Mouse (Mus musculus): ENCODE measurements at regions not wholly inside any gene's neighbourhood (a gene's known extent, or its start where the extent isn't known, plus 50 kb on each side); places are given as distances from the start of the nearest gene placed in this dataset.

DNA sequence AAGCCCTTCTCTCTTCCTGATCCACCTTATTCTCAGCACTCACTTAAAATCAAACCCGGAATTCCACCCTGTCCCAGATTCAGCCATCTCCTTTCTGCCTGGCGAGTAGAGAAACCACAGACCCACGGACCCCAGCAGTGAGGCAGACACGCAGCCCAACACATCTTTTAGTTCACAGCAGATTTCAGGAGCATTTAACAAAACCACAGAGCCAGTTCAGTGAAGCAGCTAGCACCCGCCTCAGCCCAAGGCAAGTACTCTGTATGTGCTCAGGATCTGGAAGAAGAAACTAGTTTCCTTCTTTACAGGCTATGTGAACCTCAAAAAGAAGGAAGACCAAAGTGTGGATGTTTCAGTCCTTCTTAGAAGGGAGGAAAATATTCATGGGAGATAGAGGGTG, 560.6 kb downstream of the Nyap2 start:
- no peak overlapping the region for H3K9ac ChIP-seq (replicated peaks; ENCODE audit: low read depth, low read length)
- no peak overlapping the region for H3K27ac ChIP-seq (ENCODE audit: low read depth)
- no peaks in the 10 kb centered on the region for H3K27me3 ChIP-seq (ENCODE audit: control insufficient read depth, insufficient read depth, low read length)
- no peak for DNase-seq (ENCODE audit: low spot score)
- H3K4me2 ChIP-seq (ENCODE audit: low read depth, low read length): no peak overlapping the region
- 80% methylated on average over 5 of the region's 5 CpGs for WGBS
- ATAC-seq (ENCODE audit: insufficient read depth, low read depth): no peak
- TF ChIP-seq EP300 (IDR thresholded peaks at IDR 0.05; ENCODE audit: low read depth): no peak
- no peak for TF ChIP-seq CTCF (IDR thresholded peaks at IDR 0.05; ENCODE audit: low read depth)
- no peak overlapping the region for H3K4me3 ChIP-seq (ENCODE audit: low read depth, low read length)
- H3K36me3 ChIP-seq (replicated peaks; ENCODE audit: control insufficient read depth, insufficient read depth, low read length): no peaks in the 10 kb centered on the region
- H3K9me3 ChIP-seq (replicated peaks; ENCODE audit: control insufficient read depth, low read length): no peaks in the 10 kb centered on the region
- H3K4me1 ChIP-seq (ENCODE audit: control insufficient read depth, insufficient read depth): no peaks in the 10 kb centered on the region

DNA sequence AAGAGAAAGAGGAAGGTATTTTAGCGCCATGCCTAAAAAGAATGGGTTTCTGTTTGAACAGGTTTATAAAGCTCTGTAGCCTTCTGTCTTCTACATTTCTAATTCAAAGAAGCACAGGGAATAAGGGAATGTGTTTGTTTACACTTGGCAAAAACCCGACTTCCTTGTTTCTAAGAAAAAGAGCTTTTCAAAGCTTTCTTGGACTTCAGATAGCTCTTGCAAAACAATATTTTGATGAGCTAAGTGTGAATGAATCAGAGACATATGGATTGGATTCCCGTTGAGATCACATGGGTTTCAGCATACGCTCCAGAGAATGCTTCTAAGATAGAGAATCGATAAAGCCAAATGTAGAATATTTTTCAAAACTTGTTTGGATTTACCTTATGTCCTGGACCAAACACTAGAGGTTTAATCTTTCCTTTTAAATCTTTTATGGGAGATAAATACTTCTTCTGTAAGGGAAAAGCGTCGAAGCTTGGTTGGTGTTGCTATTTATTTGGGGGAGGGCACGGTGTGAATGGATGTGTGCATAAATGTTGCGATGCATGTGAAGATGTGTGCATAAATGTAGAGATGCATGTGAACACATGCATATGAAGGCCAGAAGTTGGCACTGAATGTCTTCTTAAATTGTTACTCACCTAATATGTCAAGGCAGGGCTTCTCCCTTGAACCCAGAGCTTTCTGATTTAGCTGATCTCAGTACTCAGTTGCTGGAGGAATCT, 576.4 kb downstream of the Nyap2 start:
- no peak for DNase-seq (ENCODE audit: low spot score)
- Histone ChIP-seq H3K9ac (replicated peaks; ENCODE audit: low read depth, low read length) (no peak overlapping the region), H3K27me3 (ENCODE audit: control insufficient read depth, insufficient read depth, low read length) (no peaks in the 10 kb centered on the region), H3K4me3 (ENCODE audit: low read depth, low read length) (no peak overlapping the region), H3K9me3 (replicated peaks; ENCODE audit: control insufficient read depth, low read length) (no peaks in the 10 kb centered on the region), H3K36me3 (replicated peaks; ENCODE audit: control insufficient read depth, insufficient read depth, low read length) (no peaks in the 10 kb centered on the region), H3K4me2 (ENCODE audit: low read depth, low read length) (no peak overlapping the region), H3K27ac (ENCODE audit: low read depth) (no peak overlapping the region), H3K4me1 (ENCODE audit: control insufficient read depth, insufficient read depth) (no peaks in the 10 kb centered on the region)
- WGBS: 79% methylated on average over 9 of the region's 9 CpGs
- no peak for ATAC-seq (ENCODE audit: insufficient read depth, low read depth)
- TF ChIP-seq CTCF (IDR thresholded peaks at IDR 0.05; ENCODE audit: low read depth) (no peak), EP300 (IDR thresholded peaks at IDR 0.05; ENCODE audit: low read depth) (no peak)

DNA sequence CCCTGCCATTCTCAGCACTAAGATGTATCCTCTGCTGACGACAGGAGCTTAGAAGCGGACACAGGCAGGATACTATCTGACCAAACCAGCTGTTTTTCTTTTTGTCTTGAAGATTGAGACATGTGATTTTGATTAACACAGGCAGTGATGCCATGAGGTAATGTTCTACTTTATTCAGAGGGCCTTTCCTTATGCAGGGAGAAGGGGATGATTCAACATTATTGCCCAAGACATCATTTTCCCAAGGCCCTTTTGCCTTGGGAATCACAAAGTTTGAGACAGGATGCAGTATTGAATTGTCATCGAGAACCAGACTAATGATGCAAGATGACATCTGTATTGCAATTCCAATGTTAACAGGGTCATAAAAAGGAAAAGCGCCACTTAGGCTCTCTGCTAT, 571.7 kb upstream of the Gm9747 start:
- Histone ChIP-seq H3K27ac (ENCODE audit: low read depth) (no peak overlapping the region), H3K4me2 (ENCODE audit: low read depth, low read length) (no peak overlapping the region), H3K9ac (replicated peaks; ENCODE audit: low read depth, low read length) (no peak overlapping the region), H3K9me3 (replicated peaks; ENCODE audit: control insufficient read depth, low read length) (no peaks in the 10 kb centered on the region), H3K4me1 (ENCODE audit: control insufficient read depth, insufficient read depth) (no peaks in the 10 kb centered on the region), H3K27me3 (ENCODE audit: control insufficient read depth, insufficient read depth, low read length) (no peaks in the 10 kb centered on the region), H3K36me3 (replicated peaks; ENCODE audit: control insufficient read depth, insufficient read depth, low read length) (no peaks in the 10 kb centered on the region), H3K4me3 (ENCODE audit: low read depth, low read length) (no peak overlapping the region)
- WGBS: 69% methylated on average over 4 of the region's 4 CpGs
- no peak for DNase-seq (ENCODE audit: low spot score)
- TF ChIP-seq EP300 (IDR thresholded peaks at IDR 0.05; ENCODE audit: low read depth) (no peak), CTCF (IDR thresholded peaks at IDR 0.05; ENCODE audit: low read depth) (no peak)
- no peak for ATAC-seq (ENCODE audit: insufficient read depth, low read depth)

DNA sequence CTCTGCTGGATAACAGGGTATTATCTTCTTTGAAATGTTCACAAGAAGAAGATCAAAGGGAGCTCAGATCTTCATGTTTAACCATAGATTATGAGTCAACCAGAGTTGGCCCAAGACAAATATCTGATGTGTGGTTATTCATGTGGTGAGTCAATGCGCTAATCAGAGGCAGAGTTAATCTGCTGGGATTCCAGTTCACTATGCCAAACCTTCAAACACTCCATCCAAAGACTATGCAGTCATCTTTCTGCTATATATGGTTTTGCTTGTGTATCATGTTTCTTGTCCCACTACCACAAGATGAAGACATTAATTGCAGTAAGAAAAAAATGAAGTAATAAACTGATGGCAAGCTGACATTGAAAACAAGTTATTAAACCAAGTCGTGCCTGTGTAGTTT, 561.8 kb upstream of the Gm9747 start:
- Histone ChIP-seq H3K4me1 (ENCODE audit: control insufficient read depth, insufficient read depth) (no peaks in the 10 kb centered on the region), H3K27me3 (ENCODE audit: control insufficient read depth, insufficient read depth, low read length) (no peaks in the 10 kb centered on the region), H3K4me3 (ENCODE audit: low read depth, low read length) (no peak overlapping the region), H3K9ac (replicated peaks; ENCODE audit: low read depth, low read length) (no peak overlapping the region), H3K4me2 (ENCODE audit: low read depth, low read length) (no peak overlapping the region), H3K36me3 (replicated peaks; ENCODE audit: control insufficient read depth, insufficient read depth, low read length) (no peaks in the 10 kb centered on the region), H3K27ac (ENCODE audit: low read depth) (no peak overlapping the region), H3K9me3 (replicated peaks; ENCODE audit: control insufficient read depth, low read length) (no peaks in the 10 kb centered on the region)
- 82% methylated on average over 2 of the region's 2 CpGs for WGBS
- DNase-seq (ENCODE audit: low spot score) (no peak), ATAC-seq (ENCODE audit: insufficient read depth, low read depth) (no peak)
- no peak for TF ChIP-seq CTCF (IDR thresholded peaks at IDR 0.05; ENCODE audit: low read depth)
- no peak for TF ChIP-seq EP300 (IDR thresholded peaks at IDR 0.05; ENCODE audit: low read depth)

DNA sequence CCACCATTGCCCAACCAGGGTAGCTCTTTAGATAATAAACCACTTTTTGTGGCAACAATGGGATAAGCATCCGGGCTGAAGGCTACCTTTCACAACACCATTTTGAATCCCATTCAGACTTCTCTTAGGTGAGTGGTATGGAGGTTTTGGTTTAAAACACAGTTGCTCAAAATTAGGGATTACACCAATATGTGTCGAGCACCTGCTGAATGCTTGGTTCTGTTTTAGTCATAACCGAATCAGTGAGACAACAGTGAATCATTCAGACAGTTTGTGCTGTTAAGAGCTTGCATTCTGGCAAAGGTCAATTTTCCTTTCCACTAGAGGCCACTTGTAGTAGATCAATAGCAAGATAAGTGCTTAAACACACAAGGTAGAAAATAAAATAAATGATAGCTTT, 561.2 kb upstream of the Gm9747 start:
- Histone ChIP-seq H3K4me2 (ENCODE audit: low read depth, low read length) (no peak overlapping the region), H3K27ac (ENCODE audit: low read depth) (no peak overlapping the region), H3K9ac (replicated peaks; ENCODE audit: low read depth, low read length) (no peak overlapping the region), H3K27me3 (ENCODE audit: control insufficient read depth, insufficient read depth, low read length) (no peaks in the 10 kb centered on the region), H3K4me1 (ENCODE audit: control insufficient read depth, insufficient read depth) (no peaks in the 10 kb centered on the region), H3K36me3 (replicated peaks; ENCODE audit: control insufficient read depth, insufficient read depth, low read length) (no peaks in the 10 kb centered on the region), H3K4me3 (ENCODE audit: low read depth, low read length) (no peak overlapping the region), H3K9me3 (replicated peaks; ENCODE audit: control insufficient read depth, low read length) (no peaks in the 10 kb centered on the region)
- DNase-seq (ENCODE audit: low spot score): no peak
- TF ChIP-seq CTCF (IDR thresholded peaks at IDR 0.05; ENCODE audit: low read depth) (no peak), EP300 (IDR thresholded peaks at IDR 0.05; ENCODE audit: low read depth) (no peak)
- WGBS: 77% methylated on average over 3 of the region's 3 CpGs
- no peak for ATAC-seq (ENCODE audit: insufficient read depth, low read depth)
